Mouse (Mus musculus): ENCODE results near the gene Cyb5rl. TPM values are rescaled to one million over a fixed set of nuclear protein-coding genes. Genes with fewer than 3 reads are reported as not detected.

Gene Cyb5rl
- 1.5 and 4.7 TPM in 2 replicates for polyA plus RNA-seq (2011; ENCODE audit: insufficient read depth, insufficient read length, low replicate concordance, missing spikeins)

DNA sequence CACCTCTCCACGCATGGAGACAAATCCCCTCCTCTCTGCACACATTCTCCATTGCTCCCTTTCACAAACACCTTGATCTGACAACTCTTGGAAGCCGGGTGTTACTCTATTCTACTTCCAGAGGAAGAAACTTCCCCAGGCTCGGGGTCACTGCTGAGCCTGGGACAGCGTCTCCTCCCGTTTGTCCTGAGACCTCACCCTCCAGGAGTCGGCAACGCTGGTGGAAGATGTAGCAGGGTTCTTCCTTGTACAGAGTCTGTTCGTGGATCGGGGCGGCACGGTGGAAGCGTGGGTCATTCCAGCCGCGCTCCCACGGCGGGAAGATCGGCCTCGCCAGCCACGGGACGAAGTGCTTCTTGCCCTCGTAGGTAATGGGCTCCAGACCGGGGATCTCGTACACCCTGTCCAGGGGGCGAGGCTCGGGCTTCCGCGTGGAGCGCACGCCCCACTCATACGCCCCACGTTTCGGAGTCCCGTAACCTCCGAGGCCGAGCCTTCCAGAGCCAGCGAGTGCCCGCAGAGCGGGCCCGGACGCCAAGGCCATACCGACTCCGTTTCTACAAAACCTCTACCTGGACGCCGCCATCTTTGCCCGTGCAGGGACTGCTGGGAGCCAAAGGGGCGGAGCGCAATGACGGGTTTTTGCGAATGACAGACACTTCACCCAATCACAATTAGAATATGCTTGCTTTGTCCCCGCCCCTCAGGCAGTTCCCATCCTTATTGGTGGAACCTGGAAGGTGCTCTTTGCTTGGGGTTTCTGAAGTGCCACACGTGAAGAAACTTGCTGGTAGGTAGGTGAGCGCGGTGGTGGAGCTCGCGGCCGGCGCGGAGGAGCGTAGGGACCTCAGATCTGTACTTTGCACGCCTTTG is at the start of gene Cyb5rl, which contains the start of gene Mrpl37:
TSS of gene Cyb5rl (plus strand) at position 737 of the 873 bp plus-strand sequence.
TSS of gene Mrpl37 (minus strand) at position 617 of the 873 bp plus-strand sequence.
- Histone ChIP-seq H3K27ac (ENCODE audit: control insufficient read depth, insufficient read depth, low read depth, low read length, poor library complexity) (peak within 1 kb of the TSS; percentile 47; the same call in 1 of the 2 replicates), H3K4me1 (ENCODE audit: control insufficient read depth, insufficient read depth, low read length) (peaks cover 1% of the 10 kb centered on the region; the same call in 1 of the 2 replicates), H3K4me3 (replicated peaks; ENCODE audit: control insufficient read depth, low read depth, low read length) (peak within 1 kb of the TSS; percentile 99)
- WGBS, result under 1% methylated on average over 60 of the region's 60 CpGs
- TF ChIP-seq POLR2A (IDR thresholded peaks at IDR 0.05; ENCODE audit: borderline replicate concordance, control insufficient read depth, low read depth, low read length), result peak; percentile 60; the same call in 1 of the 2 replicates
- no peak for TF ChIP-seq CTCF (IDR thresholded peaks at IDR 0.05; ENCODE audit: control insufficient read depth, insufficient read depth, low read length)

DNA sequence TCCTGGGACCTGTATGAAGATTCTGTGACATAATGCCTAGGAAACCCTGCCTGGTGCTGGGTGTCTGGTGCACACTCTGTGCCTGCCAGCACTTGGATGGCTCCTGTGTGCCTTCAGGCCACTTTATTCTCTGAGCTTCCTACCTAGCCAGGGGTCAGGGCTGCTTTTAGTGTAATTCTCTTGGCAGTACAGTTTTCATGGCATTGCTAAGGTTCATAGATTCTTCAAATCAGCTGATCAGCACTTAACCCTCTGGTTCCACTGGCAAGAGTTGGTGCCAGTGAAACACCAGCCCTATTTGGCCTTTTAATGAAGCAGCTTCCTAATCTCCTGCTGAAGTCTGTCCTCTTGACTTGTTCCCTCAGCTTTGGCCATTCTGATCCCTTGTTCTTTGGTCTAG is 49.5 kb upstream of the Cyb5rl start:
- no peaks in the 10 kb centered on the region for H3K4me1 ChIP-seq (ENCODE audit: control insufficient read depth, insufficient read depth, low read length)

DNA sequence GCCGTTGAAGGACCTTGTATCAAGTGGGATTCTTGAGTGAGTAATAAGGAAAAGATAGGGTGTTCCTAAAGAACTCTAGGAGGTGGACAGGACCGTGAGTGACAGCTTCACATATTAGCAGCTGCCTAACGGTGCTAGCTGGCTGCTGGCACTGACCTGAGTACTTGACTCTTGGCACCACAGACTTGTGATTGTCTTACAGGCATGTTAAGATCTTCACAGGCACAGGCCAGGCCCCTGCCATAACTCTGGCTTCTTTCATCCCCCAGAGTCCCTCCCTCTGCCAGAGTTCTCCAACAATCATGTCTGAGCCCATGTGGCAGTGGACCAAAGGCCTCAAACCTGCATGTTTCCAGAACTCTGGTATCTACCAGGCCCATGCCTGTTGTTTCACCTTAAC is 48.3 kb upstream of the Cyb5rl start:
- 94% methylated on average over 3 of the region's 3 CpGs for WGBS
- Histone ChIP-seq H3K4me1 (ENCODE audit: control insufficient read depth, insufficient read depth, low read length) (no peaks in the 10 kb centered on the region), H3K4me3 (replicated peaks; ENCODE audit: control insufficient read depth, low read depth, low read length) (no peak overlapping the region), H3K27ac (ENCODE audit: control insufficient read depth, insufficient read depth, low read depth, low read length, poor library complexity) (no peak overlapping the region)
- TF ChIP-seq CTCF (IDR thresholded peaks at IDR 0.05; ENCODE audit: control insufficient read depth, insufficient read depth, low read length), result no peak
- TF ChIP-seq POLR2A (IDR thresholded peaks at IDR 0.05; ENCODE audit: borderline replicate concordance, control insufficient read depth, low read depth, low read length), result no peak

More for the DNA sequence above, 49.5 kb upstream of the Cyb5rl start:
- no peak overlapping the region for H3K4me3 ChIP-seq (replicated peaks; ENCODE audit: control insufficient read depth, low read depth, low read length)
- H3K27ac ChIP-seq (ENCODE audit: control insufficient read depth, insufficient read depth, low read depth, low read length, poor library complexity), result no peak overlapping the region
- no peak for TF ChIP-seq CTCF (IDR thresholded peaks at IDR 0.05; ENCODE audit: control insufficient read depth, insufficient read depth, low read length)
- TF ChIP-seq POLR2A (IDR thresholded peaks at IDR 0.05; ENCODE audit: borderline replicate concordance, control insufficient read depth, low read depth, low read length), result no peak

DNA sequence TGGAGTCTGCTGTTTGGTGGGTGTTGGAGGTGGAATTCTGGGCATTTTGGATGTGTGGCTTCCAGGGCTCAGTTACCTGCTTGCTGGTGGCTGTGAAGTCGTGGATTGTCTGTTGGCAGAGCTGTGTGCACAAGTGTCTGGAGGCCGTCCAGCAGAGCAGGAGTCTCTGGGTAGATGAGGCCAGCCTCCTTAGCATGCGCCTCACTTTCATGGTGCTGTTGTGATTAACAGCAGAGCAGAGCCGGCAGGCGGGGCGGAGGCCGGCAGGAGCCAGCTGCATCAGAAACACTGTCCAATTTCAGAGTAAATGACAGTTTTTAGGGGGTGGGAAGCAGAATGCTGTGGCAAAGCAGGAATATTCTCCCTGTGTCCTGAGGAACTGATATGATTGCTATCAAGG is 47.8 kb upstream of the Cyb5rl start:
- H3K4me1 ChIP-seq (ENCODE audit: control insufficient read depth, insufficient read depth, low read length), result no peaks in the 10 kb centered on the region
- WGBS, result 85% methylated on average over 7 of the region's 7 CpGs
- no peak overlapping the region for H3K4me3 ChIP-seq (replicated peaks; ENCODE audit: control insufficient read depth, low read depth, low read length)
- H3K27ac ChIP-seq (ENCODE audit: control insufficient read depth, insufficient read depth, low read depth, low read length, poor library complexity), result no peak overlapping the region
- TF ChIP-seq CTCF (IDR thresholded peaks at IDR 0.05; ENCODE audit: control insufficient read depth, insufficient read depth, low read length) (no peak), POLR2A (IDR thresholded peaks at IDR 0.05; ENCODE audit: borderline replicate concordance, control insufficient read depth, low read depth, low read length) (no peak)

DNA sequence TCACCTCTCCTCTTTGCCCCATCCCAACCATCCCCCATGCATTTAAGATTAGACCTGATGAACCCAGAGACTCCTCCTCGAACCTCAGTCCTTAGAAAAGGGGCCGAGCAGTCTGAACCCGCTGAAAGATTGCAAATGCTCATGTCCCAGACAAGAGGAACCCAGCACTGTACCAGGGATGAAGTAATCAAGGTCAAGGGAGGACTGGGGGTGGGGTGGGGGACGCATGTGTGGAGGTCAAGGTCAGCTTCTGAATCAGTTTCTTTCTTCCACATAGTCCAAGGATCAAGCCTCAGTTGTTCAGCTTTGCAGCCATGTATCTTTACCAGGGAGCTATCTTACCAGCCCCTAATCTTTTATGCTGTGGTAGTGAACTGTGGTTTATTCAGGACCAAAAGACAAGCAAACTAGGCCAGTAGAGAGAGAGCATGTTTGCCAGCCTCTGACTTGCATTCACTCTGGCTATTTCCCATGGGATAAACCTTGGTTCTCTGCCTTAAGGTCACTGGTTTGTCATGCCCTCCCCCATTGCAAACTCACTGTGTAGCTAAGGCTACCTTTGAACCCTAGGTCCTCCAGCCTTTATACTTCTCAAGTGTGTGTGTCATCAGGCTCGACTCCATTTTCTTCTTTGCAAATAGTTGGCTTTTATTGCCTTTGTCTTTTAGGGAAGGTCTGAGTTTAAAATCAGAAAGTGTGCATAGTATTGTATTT is 46.3 kb upstream of the Cyb5rl start:
- H3K4me3 ChIP-seq (replicated peaks; ENCODE audit: control insufficient read depth, low read depth, low read length), result no peak overlapping the region
- H3K4me1 ChIP-seq (ENCODE audit: control insufficient read depth, insufficient read depth, low read length), result no peaks in the 10 kb centered on the region
- no peak overlapping the region for H3K27ac ChIP-seq (ENCODE audit: control insufficient read depth, insufficient read depth, low read depth, low read length, poor library complexity)
- TF ChIP-seq CTCF (IDR thresholded peaks at IDR 0.05; ENCODE audit: control insufficient read depth, insufficient read depth, low read length), result no peak
- TF ChIP-seq POLR2A (IDR thresholded peaks at IDR 0.05; ENCODE audit: borderline replicate concordance, control insufficient read depth, low read depth, low read length), result no peak
- WGBS, result 69% methylated on average over 5 of the region's 5 CpGs

DNA sequence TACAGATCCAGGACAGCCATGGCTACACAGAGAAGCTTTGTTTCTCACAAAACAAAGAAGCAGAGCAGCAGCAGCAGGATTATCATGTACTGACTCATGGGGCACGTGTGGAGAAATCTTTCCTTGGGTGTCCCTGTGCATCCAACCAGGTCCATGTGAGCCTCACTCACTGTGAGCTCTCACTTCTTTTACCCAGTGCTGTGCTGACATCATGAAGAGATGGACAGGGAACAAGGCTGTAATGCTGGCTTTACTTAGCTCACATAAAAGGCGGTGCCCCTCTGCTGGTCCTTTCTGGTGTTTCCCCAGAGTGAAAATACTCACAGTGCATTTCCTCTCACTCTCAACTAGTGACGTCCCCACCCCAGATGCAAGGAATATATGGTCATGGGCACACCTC is 45.3 kb upstream of the Cyb5rl start:
- no peaks in the 10 kb centered on the region for H3K4me1 ChIP-seq (ENCODE audit: control insufficient read depth, insufficient read depth, low read length)
- 82% methylated on average over 3 of the region's 3 CpGs for WGBS
- H3K27ac ChIP-seq (ENCODE audit: control insufficient read depth, insufficient read depth, low read depth, low read length, poor library complexity), result no peak overlapping the region
- TF ChIP-seq CTCF (IDR thresholded peaks at IDR 0.05; ENCODE audit: control insufficient read depth, insufficient read depth, low read length) (no peak), POLR2A (IDR thresholded peaks at IDR 0.05; ENCODE audit: borderline replicate concordance, control insufficient read depth, low read depth, low read length) (no peak)
- H3K4me3 ChIP-seq (replicated peaks; ENCODE audit: control insufficient read depth, low read depth, low read length), result no peak overlapping the region

DNA sequence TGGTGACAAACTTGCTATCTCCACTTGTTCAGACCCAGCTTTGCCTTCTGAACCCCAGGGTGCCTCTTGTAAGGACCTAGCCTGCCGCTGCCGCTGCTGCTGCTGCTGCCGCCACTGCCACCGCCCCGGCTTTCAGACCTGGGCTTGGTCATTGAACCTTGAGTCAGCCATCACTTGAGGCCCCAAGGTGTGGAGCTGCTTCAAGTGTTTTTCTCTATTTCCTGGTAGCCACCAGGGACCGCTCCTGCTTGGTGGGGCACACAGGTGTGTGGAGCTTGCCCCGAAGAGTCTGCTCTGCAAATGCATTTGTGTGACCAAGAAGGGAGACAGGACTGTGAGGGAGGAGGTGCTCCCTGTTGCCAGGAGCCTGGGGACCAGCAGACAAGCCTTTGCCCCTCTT is 41.9 kb upstream of the Cyb5rl start:
- WGBS, result 93% methylated on average over 7 of the region's 7 CpGs
- no peak overlapping the region for H3K27ac ChIP-seq (ENCODE audit: control insufficient read depth, insufficient read depth, low read depth, low read length, poor library complexity)
- TF ChIP-seq POLR2A (IDR thresholded peaks at IDR 0.05; ENCODE audit: borderline replicate concordance, control insufficient read depth, low read depth, low read length) (no peak), CTCF (IDR thresholded peaks at IDR 0.05; ENCODE audit: control insufficient read depth, insufficient read depth, low read length) (no peak)
- H3K4me3 ChIP-seq (replicated peaks; ENCODE audit: control insufficient read depth, low read depth, low read length), result no peak overlapping the region
- no peaks in the 10 kb centered on the region for H3K4me1 ChIP-seq (ENCODE audit: control insufficient read depth, insufficient read depth, low read length)

DNA sequence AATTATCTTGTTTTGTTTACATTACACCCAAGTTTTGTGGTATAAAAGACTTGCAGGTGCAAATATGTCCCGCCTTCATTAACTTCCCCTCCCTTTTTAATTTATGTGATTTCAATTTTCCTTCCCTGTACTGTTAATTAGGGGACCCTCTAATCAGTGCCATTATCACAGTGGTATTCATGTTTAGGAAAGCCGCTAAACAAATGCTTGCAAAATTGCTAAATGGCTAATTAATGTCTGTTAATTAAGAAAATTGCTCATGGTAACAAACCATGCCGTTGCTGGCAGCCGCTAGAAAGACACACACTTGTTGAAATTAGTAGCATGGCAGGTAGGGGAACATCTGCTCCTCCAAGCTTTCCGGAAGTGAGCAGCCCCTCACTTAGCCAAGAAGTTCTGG is 41.4 kb upstream of the Cyb5rl start:
- TF ChIP-seq CTCF (IDR thresholded peaks at IDR 0.05; ENCODE audit: control insufficient read depth, insufficient read depth, low read length) (no peak), POLR2A (IDR thresholded peaks at IDR 0.05; ENCODE audit: borderline replicate concordance, control insufficient read depth, low read depth, low read length) (no peak)
- H3K27ac ChIP-seq (ENCODE audit: control insufficient read depth, insufficient read depth, low read depth, low read length, poor library complexity), result no peak overlapping the region
- no peaks in the 10 kb centered on the region for H3K4me1 ChIP-seq (ENCODE audit: control insufficient read depth, insufficient read depth, low read length)
- no peak overlapping the region for H3K4me3 ChIP-seq (replicated peaks; ENCODE audit: control insufficient read depth, low read depth, low read length)
- 92% methylated on average over 5 of the region's 5 CpGs for WGBS

Measured in bone marrow, adult 2 months (tissue).